Mouse (Mus musculus): ENCODE measurements around the gene Olfr288.

DNA sequence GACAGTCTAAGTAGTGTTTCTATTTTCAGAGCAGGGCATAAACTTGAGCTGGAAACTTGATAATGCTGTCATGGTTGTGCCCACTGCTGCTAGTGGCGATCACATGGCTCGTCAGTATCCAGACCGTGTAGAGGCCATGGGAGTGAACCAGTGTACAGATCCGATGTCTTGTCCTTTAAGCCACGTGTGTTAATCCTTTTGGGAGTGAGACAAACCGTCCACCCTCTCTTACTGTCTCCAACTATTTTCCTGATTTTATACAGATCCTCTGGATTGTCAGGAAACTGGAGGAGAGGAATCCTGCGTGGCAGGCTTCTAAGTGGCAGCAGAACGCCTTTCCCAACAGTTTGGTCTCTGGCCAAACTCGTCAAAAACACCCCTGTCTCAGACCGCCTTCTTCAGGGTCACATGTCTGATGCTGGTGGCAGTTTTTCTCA lies 46.2 kb downstream of the Olfr288 start:
- no peak for TF ChIP-seq CTCF (IDR thresholded peaks at IDR 0.05; ENCODE audit: borderline replicate concordance, extremely low read depth, insufficient read depth, insufficient read length)
- TF ChIP-seq POLR2A (IDR thresholded peaks at IDR 0.05; ENCODE audit: borderline replicate concordance, extremely low read depth, insufficient read depth, insufficient read length, poor library complexity, severe bottlenecking): no peak

All from brain, embryonic 14.5 days (tissue).